Comparison of ENCODE assay signal across 9 mouse cellular contexts in the genomic region with DNA sequence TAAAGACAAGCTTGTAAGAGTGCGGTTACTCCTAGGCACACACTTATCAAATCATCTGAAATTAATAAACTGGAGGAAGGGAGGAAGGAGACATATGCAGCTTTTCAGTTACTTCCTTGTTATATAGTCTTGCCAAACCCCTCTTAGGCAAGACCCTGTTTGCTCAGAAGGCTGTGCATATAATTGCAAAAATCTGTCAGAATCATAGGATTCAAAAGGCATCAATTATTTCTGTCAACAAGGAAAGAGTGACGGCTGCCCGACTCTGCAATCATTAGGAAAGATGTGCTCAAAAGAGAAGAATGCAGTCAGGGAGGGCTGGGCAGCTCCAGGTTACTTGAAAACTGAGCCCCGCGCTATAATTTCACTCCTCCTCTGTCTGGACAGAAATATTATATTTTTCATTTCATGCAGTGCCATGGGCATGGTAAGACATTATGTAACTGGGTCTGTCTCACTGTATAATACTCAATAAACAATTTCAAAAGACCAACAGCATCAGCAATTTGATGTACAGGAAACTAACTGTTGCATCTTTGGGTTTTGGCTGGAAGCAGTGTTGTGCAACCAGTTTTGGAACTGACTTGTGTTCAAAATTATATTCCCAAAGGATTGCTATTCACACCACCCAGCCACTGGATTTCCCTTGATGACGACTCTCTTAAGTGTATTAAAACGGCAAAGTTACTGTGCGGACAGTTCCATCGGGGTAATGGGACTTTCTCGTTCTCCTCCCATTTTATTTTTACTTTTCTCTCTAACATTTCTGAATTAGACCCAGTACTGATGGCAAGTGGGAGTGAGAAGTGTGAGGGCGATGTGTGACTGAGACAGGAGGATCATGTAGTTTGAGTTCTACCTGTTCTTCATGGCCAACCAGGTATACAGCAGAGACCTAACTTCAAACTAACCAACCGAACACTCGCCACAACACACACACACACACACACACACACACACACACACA. TPM values are rescaled to one million over a fixed set of nuclear protein-coding genes. Genes with fewer than 3 reads are reported as not detected.
DNase-seq lines count a peak whose midpoint lies in the region; ATAC-seq lines count a peak whose summit lies in the region.
"Had no signal": no experiment of that assay in that cellular context is flagged by ENCODE, and none has a peak within 500 bp of the region (broad histone marks: within the 10 kb centered on the region; RNA-seq: fewer than 3 reads in every experiment).

No protein-coding gene starts in this region.

- no peak for ATAC-seq in midbrain, embryonic 16.5 days
- no peak for ATAC-seq in hindbrain, embryonic 15.5 days (ENCODE audit: low FRiP score, low read depth)
- no peak for ATAC-seq in midbrain, embryonic 15.5 days (replicated peaks)

- peaks cover 33% of the 10 kb centered on the region for H3K27me3 ChIP-seq in midbrain, embryonic 10.5 days (ENCODE audit: low read depth, poor library complexity, severe bottlenecking)
- H3K27me3 ChIP-seq in midbrain, embryonic 16.5 days (ENCODE audit: control insufficient read depth, insufficient read depth, low read depth, low read length) = no peaks in the 10 kb centered on the region
- H3K27me3 ChIP-seq in hindbrain, embryonic 15.5 days = peaks cover 4% of the 10 kb centered on the region; the same call in 1 of the 2 replicates
- H3K27me3 ChIP-seq in midbrain, embryonic 15.5 days (replicated peaks) = peaks cover 12% of the 10 kb centered on the region; the same call in 1 of the 2 replicates

- H3K27ac ChIP-seq in midbrain, embryonic 10.5 days (replicated peaks) = no peak overlapping the region
- H3K27ac ChIP-seq in midbrain, embryonic 16.5 days (ENCODE audit: low read length) = no peak overlapping the region
- no peak overlapping the region for H3K27ac ChIP-seq in hindbrain, embryonic 15.5 days (replicated peaks)
- H3K27ac ChIP-seq in midbrain, embryonic 15.5 days = no peak overlapping the region

- H3K9ac ChIP-seq in midbrain, embryonic 16.5 days (ENCODE audit: low read depth, low read length) = no peak overlapping the region
- no peak overlapping the region for H3K9ac ChIP-seq in hindbrain, embryonic 15.5 days
- H3K9ac ChIP-seq in midbrain, embryonic 15.5 days = no peak overlapping the region

- no peaks in the 10 kb centered on the region for H3K36me3 ChIP-seq in midbrain, embryonic 10.5 days
- no peaks in the 10 kb centered on the region for H3K36me3 ChIP-seq in midbrain, embryonic 16.5 days (ENCODE audit: control insufficient read depth, insufficient read depth, low read length)
- H3K36me3 ChIP-seq in hindbrain, embryonic 15.5 days = no peaks in the 10 kb centered on the region
- no peaks in the 10 kb centered on the region for H3K36me3 ChIP-seq in midbrain, embryonic 15.5 days (replicated peaks)

- H3K4me2 ChIP-seq in midbrain, embryonic 16.5 days (ENCODE audit: low read length) = no peak overlapping the region
- 0 out of 2 replicates have a peak overlapping the region, but pooled peaks have one; percentile 100 for H3K4me2 ChIP-seq in hindbrain, embryonic 15.5 days
- 0 out of 2 replicates have a peak overlapping the region, but pooled peaks have one; percentile 100 for H3K4me2 ChIP-seq in midbrain, embryonic 15.5 days

- H3K4me1 ChIP-seq in midbrain, embryonic 10.5 days = peaks cover 20% of the 10 kb centered on the region
- H3K4me1 ChIP-seq in midbrain, embryonic 16.5 days (ENCODE audit: control insufficient read depth, insufficient read depth, low read length) = peaks cover 8% of the 10 kb centered on the region; the same call in 1 of the 2 replicates
- peaks cover 16% of the 10 kb centered on the region for H3K4me1 ChIP-seq in hindbrain, embryonic 15.5 days (replicated peaks)
- peaks cover 12% of the 10 kb centered on the region; the same call in 1 of the 2 replicates for H3K4me1 ChIP-seq in midbrain, embryonic 15.5 days

- DNase-seq in gastrocnemius, adult 18-20 months (ENCODE audit: low spot score) = peak; percentile 40
- DNase-seq in gastrocnemius, postnatal 25 days = no peak
- DNase-seq in midbrain, embryonic 10.5 days (ENCODE audit: low spot score) = no peak
- no peak for DNase-seq in frontal cortex, adult 2 months (ENCODE audit: extremely low spot score in 1 of 2, low spot score in 1 of 2)
- DNase-seq in layer of hippocampus, adult 9-11 months = no peak

- H3K9me3 ChIP-seq in midbrain, embryonic 10.5 days (replicated peaks) = no peaks in the 10 kb centered on the region
- no peaks in the 10 kb centered on the region for H3K9me3 ChIP-seq in midbrain, embryonic 16.5 days (replicated peaks; ENCODE audit: control insufficient read depth, low read length, poor library complexity, severe bottlenecking)
- H3K9me3 ChIP-seq in hindbrain, embryonic 15.5 days = no peaks in the 10 kb centered on the region
- H3K9me3 ChIP-seq in midbrain, embryonic 15.5 days = no peaks in the 10 kb centered on the region

- WGBS in midbrain, embryonic 10.5 days = 86% methylated on average over 13 of the region's 13 CpGs
- WGBS in midbrain, embryonic 16.5 days = 86% methylated on average over 13 of the region's 13 CpGs
- WGBS in hindbrain, embryonic 15.5 days = 82% methylated on average over 13 of the region's 13 CpGs
- WGBS in midbrain, embryonic 15.5 days = 83% methylated on average over 13 of the region's 13 CpGs

- peak overlapping the region; percentile 78 for H3K4me3 ChIP-seq in midbrain, embryonic 10.5 days
- H3K4me3 ChIP-seq in midbrain, embryonic 16.5 days (ENCODE audit: low read depth, low read length) = no peak overlapping the region
- H3K4me3 ChIP-seq in hindbrain, embryonic 15.5 days = no peak overlapping the region
- H3K4me3 ChIP-seq in midbrain, embryonic 15.5 days = no peak overlapping the region

RNA-seq across cellular contexts. Expression of a gene that starts 1.1 kb away (rescaled TPM):
- total RNA-seq in gastrocnemius, adult 18-20 months (2021) = 1 to 10 TPM; 4.4 to 5.4 TPM
- total RNA-seq in gastrocnemius, postnatal 25 days (2021) = 1 to 10 TPM; 4.4 to 5.4 TPM
- polyA plus RNA-seq in midbrain, embryonic 10.5 days (2016; fragmentation: Nextera tagmentation; extraction: Ambion mirVana) = 2.2 and 3.2 TPM in 2 replicates
- 4.0 and 4.1 TPM in 2 replicates for polyA plus RNA-seq in midbrain, embryonic 16.5 days (2015; fragmentation: Nextera tagmentation; extraction: Ambion mirVana)
- 5.2 and 5.5 TPM in 2 replicates for polyA plus RNA-seq in hindbrain, embryonic 15.5 days (2015; fragmentation: Nextera tagmentation; extraction: Ambion mirVana)
- polyA plus RNA-seq in midbrain, embryonic 15.5 days (2015; fragmentation: Nextera tagmentation; extraction: Ambion mirVana) = 3.8 and 4.0 TPM in 2 replicates
- polyA plus RNA-seq in frontal cortex, adult 2 months (2012; rRNA removed) = 5.4 and 6.9 TPM in 2 replicates

RNA-seq across cellular contexts. Expression of a gene that starts 41.3 kb away (rescaled TPM):
- not detected for total RNA-seq in gastrocnemius, adult 18-20 months (2021)
- not detected for total RNA-seq in gastrocnemius, postnatal 25 days (2021)
- polyA plus RNA-seq in midbrain, embryonic 10.5 days (2016; fragmentation: Nextera tagmentation; extraction: Ambion mirVana) = not detected in 2 replicates
- 0.41 and 3.2 TPM in 2 replicates for polyA plus RNA-seq in midbrain, embryonic 16.5 days (2015; fragmentation: Nextera tagmentation; extraction: Ambion mirVana)
- not detected in 2 replicates for polyA plus RNA-seq in hindbrain, embryonic 15.5 days (2015; fragmentation: Nextera tagmentation; extraction: Ambion mirVana)
- 0.25 and 0.77 TPM in 2 replicates for polyA plus RNA-seq in midbrain, embryonic 15.5 days (2015; fragmentation: Nextera tagmentation; extraction: Ambion mirVana)
- not detected in 2 replicates for polyA plus RNA-seq in frontal cortex, adult 2 months (2012; rRNA removed)
- polyA plus RNA-seq: forebrain, embryonic 11.5 days had no signal
